Mouse (Mus musculus) skeletal muscle tissue, adult 2 months (tissue): ENCODE measurements around the gene Pnn.
"Not testable (repeated sequence)": the region's sequence is repeated elsewhere in the genome, so short reads cannot be mapped to it uniquely, and the experiment has no call there.

Source experiments
- DNase-seq: peaks from one replicate; pipeline ENCODE4 v3.0.0-alpha.2; 2012; ENCODE audit warnings: low read depth, low spot score

Gene Pnn

DNA sequence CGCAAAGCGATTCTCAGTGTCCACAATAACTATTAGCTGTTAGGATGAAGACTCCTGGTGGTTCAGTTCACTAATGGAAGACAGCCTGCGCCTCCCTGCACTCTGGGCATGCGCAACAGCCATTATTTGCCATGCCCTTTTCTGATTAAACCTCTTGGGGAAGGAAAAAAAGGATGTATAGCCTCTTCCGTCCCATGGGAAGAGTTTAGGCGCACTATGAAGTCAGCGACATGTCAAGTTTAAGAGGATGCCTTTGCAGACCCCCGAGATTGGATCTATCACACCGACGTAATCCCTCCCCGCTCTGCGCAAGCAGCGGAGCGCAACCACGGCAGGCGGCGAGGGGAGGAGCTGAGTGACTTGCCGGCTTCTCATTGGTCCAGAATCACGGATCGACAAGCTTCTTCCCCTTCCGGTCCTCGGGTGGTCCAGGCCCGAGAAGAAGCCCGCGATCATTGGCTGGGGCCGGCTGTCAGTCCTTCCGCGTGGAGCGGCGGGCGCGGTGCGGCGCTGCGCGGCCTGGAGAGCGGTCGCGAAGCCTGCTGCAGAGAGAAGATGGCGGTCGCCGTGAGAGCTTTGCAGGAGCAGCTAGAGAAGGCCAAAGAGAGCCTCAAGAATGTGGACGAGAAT is at the start of gene Pnn:
Gene Pnn, plus strand, starts transcription at position 437 of the 630 bp plus-strand sequence.
- DNase-seq = peak; percentile 98

DNA sequence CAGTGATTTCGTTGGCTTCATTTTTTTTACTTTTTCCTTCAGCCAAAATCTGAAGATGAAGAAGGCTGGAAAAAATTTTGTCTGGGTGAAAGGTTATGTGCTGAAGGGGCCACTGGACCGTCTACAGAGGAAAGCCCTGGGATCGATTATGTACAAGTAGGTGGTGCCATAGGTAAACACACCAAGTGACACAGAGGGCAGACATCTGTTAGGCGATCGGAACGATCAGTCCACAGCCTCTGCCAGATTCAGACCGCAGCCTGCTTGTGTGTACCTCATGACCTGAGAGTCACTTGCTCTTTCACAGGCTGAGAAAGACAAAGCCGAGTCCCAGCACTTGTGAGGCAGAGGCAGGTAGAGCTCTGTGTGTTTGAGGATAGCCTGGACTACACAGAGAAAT is 48.7 kb upstream of the Pnn start:
- DNase-seq = no peak

DNA sequence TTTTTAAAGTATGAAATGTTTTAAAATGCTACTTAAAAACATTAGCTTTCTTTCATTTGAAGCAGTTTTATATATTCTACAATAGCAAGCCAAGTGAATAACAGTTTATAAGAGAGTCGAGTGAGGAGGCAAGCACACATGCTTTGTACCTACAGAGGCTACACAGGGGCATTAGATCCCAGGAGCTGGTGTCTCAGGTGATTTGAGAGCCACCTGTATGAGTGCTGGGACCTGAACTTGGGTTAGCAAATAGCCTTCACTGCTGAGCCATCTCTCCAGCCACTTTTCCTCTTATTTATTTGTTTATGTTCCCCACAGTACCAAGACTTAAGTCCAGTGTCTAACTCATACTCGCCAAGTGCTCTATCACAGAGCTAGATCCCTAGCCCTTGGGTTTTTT is 46.8 kb upstream of the Pnn start:
- no peak for DNase-seq

DNA sequence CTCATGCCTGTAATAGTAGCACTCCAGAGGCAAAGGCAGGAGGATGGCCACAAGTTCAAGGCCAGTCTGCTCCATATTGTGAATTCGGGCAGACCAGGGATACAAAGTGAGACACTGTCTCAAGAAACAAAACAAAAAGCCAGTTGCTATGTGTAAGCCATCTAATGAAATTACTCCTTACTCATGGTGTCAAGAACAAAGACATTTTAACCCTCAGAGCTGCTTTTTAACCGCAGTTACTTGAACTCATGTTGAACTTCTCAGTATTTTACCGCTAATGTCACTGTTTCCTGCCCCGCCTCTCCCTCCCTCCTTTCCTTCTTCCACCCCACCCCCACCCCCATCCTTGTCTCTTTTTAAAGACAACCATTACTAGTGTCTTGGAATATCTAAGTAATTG is 45.4 kb upstream of the Pnn start:
- DNase-seq = no peak

DNA sequence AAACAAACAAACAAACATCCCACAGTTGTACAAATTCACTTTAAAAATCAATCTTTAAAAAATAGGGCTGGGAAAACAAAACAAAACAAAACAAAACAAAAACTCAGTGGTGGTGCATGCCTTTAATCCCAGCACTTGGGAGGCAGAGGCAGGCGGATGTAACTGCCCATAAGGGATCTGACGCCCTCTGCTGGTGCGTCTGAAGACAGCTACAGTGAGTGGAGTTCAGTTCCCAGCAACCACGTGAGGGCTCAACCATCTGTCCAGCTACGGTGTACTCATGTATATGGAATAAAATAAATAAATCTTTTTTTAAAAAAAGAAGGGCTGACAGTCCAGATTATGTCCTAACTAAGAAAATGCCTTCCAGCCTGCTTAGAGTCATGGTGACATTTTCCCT is 34.6 kb upstream of the Pnn start:
- DNase-seq = no peak

DNA sequence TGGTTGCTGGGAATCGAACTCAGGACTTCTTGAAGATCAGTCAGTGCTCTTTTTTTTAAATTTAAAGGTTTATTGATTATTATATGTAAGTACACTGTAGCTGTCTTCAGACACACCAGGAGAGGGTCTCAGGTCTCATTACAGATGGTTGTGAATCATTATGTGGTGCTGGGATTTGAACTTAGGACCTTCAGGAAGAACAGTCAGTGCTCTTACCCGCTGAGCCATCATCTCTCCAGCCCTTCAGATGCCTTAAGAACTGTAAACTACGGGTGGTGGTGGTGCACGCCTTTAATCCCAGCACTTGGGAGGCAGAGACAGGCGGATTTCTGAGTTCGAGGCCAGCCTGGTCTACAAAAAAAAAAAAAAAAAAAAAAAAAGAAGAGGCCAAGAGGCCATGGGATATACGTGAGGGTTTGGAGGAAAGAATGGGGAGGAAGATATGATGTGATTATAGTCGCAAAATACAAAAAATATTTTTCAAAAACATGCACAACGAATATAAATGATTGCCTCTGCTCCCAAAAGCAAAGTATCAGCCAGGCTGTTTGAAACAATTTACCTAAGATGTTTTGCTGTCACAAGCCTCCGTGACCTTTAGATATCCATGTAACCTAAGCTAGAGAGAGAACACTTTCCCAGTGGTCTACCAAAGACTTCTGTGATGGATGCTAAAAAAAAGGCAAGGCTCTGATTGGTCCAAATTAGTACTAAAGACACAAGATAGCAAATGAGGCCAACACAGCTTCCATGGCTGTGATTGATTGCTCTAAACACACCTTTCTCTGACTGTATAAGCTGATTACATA is 27.3 kb upstream of the Pnn start:
- no peak for DNase-seq

DNA sequence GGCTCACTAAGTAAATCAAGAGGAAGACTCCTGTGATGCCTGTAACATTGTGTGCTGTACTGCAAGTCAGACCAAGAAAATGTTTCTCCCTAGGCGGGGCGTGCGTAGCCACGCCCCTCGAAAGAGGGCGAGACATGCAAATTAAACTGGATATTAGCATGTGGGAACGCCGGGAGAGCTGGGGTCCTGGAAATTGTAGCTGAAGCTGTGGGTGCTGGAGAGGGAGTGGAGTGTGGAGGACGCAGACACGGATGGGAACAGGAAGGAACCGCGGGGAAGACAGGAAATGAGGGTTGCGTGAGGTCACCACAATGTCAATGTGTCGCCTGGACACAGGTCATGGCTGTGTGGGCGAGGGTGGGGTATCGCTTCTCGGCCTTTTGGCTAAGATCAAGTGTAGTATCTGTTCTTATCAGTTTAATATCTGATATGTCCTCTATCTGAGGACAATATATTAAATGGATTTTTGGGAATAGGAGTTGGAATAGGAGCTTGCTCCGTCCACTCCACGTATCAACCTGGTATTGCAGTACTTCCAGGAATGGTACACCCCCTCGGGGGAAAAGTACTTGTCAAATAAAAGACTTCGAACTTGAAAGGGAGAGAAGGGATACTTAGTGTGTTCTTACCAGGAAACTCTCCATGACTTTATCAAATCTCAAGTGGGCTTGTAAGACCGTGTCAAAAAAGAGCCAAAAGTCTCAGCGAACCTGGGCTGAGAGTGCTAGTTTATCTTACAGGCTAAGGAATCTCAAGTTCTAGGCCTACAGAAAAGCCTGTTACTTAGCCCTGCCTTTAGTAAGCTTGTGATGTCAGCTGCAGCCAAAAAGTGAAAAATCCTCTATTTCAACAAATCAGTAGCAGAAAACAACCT is 26.5 kb upstream of the Pnn start:
- peak; percentile 13 for DNase-seq

DNA sequence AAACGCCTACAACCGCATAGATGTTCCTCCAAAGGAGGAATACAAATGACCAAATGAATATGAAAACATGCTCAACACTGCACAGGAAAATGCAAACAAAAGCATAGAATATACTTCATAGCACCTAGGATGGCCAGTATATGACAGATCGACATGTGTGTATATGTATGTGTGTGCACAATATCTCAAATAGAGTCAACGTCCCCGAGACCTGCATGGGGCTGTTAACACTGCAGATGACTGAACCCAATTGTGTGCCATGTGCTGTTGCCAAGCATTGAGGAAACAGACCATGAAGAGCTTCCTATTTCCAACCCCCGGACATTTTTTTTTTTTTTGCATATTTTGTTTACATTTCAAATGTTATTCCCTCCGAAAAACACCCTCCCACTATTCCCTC is 25.8 kb upstream of the Pnn start:
- no peak for DNase-seq

DNA sequence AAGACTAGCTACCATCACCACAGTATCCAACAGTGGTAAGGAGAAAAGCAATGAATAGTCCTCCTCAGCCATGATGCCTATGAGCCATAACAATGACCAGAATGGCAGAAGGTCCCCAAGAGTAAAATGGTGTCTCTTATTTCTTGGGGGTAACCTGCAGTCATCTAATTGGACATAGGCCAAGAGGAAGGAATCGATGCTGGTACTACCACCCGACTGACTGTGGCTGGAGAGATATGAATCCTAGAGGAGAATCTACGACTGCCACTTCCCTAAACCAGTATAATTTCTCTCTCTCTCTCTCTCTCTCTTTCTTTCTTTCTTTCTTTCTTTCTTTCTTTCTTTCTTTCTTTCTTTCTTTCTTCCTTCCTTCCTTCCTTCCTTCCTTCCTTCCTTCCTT is 14.2 kb upstream of the Pnn start:
- no peak for DNase-seq

DNA sequence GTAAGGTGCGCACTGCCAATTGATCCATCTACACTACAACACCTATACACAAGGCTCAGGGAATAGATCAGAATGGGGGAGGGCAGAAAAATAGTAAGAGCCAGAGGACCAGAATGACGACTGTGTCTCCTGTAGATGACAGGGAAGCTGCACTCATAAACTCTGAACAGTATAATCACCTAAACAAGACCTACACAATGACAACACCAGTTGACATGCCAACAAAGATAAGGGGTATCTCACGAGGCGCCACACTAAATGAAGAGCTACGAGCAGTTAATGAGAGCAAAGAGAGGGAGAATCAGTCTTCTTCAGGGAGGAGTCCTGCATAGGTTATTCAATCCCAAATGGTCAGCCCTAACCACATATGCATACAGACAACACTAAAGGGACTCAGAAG is 13.5 kb upstream of the Pnn start:
- no peak for DNase-seq

DNA sequence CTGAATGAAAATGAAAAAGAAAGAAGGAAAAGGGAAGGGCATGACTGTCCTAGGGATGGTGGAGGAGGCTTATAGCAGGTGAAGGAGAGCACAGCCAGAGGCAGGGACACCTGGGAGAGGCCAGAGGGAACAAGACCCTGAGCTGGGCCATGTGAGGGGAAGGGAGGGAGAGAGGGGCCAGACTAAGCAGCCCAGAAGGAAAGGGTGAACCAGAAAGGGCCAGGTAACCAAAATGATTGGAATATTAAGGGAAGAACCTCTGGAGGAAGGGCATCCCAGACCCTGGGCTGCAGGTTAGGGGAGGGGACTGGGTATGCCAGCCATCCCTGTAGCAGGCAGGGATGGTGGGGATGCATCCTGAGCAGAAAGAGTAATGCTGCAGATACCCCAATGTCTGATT is 12.7 kb upstream of the Pnn start:
- no peak for DNase-seq

DNA sequence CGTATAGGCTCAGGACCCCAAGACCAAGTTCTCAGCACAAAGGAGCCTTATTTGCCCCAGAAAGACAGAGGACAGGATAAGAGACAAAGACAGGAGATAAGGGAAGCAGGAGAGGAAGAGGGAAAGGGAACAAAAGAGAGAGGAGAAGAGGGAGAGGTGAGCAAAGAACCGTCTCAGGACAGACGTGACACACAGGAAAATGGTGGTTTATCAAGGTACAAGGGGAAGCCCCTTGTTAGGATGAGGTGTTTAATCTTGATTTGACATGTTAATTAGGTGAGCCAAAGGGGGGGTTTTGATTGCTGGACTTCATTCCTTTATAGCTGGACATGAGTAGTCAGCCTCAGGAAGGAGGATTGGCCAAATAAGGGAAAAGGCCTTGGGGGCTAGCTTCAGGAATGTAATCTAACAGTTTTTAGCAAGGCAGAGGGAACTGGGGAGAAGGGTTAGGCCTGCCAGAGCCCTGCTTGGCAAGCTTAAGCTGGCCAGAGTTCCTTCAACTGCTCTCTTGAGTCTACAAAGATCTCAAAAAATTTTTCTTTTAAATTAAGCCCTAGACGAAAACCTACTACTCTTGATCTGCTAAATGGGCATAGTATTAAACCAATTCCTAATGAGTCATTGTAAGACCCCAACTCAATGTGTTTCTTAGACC is 11.4 kb upstream of the Pnn start:
- DNase-seq = no peak

DNA sequence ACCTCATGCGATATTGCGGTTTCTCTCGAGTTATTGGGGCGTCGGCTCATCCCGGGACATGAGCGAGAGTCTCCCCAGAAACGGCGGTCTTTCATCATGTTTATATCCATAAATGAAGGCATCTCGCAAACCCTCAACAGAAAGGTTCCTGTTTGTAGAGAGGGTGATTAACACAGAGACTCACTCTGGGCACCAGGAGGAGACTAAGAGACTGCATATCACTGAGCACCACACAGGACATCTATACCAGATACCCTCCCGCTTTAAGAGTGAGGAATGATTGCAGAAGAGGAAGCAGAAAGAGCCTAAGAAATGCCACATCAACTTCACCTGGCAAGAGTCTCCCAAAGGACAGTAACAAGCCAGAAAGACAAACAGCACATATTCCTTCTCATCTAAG is 10.5 kb upstream of the Pnn start:
- DNase-seq = no peak

DNA sequence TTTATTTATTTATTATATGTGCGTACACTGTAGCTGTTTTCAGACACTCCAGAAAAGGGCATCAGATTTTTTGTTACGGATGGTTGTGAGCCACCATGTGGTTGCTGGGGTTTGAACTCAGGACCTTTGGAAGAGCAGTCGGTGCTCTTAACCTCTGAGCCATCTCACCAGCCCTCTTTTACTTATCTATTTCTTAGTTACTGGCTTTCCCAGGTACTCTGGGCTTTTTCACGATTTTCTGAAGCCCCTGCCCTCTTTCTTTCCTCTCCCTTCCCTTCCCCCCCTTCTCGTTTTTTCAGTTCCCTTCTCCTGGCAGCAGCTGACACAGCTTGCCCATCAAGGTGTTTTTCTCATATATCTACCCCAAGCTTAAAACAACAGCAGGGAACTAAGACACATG is 8.4 kb upstream of the Pnn start:
- not testable (repeated sequence) for DNase-seq

DNA sequence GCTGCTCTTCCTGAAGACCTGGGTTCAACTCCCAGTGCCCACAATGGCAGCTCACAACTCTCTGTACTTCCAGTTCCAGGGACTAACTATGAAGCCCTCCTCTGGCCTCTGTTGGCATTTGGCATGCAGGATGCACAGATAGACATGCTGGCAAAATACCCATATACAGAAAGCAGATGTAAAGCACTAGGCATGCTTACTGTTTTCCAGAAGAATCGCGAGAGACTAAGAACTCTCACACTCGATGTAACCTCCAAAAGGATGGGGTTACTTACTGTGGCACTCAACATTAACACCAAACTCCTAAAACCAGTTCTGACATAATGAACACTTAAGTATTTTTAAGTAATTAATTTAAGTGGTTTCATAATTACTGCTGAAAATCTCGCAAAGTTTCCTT is 6.4 kb upstream of the Pnn start:
- DNase-seq = no peak

DNA sequence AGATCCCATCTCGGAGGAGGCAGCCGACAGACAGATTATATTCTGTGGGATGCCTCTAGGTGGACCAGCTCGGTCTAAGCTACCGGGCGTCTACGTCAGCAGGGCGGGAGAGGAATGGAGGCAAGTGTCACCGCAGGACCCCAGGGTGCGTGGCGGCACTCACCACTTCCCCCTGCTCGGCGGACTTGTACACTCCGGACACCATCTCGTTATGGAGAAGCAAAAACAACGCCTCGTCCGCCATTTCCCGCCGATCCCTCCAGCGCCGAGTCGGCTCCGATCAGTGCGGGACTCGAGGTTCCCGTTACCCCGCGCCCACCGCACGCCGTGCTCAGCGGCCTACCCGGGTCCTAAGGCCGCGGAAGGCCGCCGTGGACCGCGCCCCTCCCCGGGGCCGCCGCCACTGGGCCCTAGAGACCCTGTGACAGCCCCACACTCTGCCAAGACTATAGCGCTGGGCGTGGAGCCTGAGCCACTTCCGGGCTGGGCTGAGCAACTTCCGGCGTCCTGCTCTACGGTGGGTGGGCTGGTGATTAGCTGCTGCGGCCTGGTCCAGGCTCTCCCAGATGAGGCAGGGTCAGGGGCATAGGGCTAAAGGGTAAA is 5.6 kb upstream of the Pnn start, which contains the start of gene Trappc6b:
Gene Trappc6b, minus strand, starts transcription at position 480 of the 603 bp plus-strand sequence.
- DNase-seq = peak; percentile 68

DNA sequence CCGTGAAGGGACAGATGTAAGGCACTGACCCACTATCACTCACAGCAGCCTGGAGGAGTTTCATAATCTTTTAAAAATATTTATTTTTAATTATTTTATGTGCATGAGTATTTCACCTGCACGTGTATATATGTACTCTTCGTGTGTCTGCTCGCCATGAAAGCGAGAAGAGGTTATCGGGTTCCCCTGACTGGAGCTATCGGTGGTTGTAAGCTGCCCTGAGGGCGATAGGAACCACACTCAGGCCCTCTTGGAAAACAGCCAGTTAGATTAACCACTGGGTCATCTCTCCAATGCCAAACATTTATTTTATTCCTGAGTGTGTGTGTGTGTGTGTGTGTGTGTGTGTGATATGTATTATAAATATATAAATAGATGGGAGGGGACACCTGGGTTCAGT is 1.8 kb upstream of the Pnn start:
- DNase-seq = no peak

DNA sequence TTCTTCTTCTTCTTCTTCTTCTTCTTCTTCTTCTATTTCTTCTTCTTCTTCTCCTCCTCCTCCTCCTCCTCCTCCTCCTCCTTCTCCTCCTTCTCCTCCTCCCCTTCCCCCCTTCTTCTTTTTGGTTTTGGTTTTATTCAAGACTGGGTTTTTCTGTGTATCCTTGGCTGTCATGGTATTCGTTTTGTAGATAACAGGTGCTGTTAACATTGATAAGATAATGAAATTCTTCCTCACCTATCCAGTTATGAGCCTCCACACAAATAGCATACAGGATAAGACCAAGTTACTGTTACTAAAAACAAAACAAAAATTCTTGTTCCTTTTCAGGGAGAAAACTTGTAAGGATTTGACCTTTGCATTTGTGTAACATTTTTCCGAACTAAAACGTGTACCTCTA is 908 bp upstream of the Pnn start:
- DNase-seq = no peak

DNA sequence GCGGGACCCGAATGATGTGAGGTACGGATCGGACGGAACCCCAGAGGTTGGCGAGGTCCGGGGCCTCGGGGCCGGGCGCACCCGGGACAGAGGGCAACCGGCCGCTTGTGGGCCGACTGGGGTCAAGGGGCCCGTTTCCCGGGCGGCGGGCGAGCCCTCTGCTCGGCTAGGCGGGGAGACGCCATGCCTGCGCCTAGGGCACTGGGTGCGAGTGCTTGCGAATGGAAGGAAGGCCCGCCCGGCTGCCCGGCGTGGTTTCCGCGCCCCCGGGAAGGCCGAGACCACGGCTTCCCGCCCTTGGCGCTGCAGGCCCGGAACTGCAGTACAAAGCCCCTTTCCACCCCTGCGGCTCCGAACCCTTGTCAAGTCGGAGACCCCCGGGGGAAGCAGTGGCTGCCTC is 411 bp downstream of the Pnn start:
- no peak for DNase-seq

DNA sequence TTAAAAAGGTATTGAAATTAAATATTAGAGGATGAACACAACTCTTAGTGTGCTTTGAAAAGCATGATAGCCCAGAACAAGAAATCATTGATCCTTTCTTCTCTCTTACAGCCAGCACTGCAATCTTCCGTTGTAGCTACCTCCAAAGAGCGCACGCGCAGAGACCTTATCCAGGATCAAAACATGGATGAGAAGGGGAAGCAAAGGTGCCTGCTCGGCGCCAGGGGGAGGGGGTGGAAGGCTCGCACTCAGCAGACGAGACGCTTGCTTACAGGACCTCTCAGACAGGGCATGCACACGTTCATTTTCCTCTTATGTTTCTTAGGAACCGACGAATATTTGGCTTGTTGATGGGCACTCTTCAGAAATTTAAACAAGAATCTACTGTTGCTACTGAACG is 2.1 kb downstream of the Pnn start:
- DNase-seq = no peak

DNA sequence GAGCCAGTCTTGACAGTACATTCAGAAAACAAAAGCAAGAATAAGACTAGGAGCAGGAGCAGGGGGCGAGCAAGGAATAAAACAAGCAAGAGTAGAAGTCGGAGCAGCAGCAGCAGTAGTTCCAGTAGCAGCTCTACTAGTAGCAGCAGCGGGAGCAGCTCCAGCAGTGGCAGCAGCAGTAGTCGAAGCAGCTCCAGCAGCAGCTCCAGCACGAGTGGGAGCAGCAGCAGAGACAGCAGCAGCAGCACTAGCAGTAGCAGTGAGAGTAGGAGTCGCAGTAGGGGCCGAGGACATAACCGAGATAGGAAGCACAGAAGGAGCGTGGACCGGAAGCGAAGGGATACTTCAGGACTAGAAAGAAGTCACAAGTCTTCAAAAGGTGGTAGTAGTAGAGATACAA is 5.6 kb downstream of the Pnn start:
- no peak for DNase-seq

DNA sequence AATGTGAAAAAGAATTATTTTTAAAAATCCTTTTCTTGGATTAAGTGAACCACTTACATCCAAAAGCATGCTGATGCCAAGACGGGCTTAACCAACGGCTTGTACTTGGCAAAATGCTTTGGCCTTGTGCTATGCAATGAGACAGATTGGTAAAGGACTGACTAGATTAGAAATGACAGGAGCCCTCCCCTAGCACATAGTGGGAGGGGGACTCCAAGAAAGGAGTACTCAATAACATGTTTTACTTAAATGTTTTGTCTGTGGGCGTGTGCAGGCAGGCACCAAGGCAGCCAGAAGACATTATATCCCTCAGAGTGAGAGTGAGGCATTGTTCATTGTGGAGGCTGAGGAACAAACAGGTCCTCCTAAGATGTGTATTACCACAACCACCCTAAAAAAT is 7.4 kb downstream of the Pnn start:
- DNase-seq = no peak
